Mouse (Mus musculus) neural tube, embryonic 13.5 days (tissue): Measurements from ENCODE around the gene Ankrd12. TPM values are rescaled to one million over a fixed set of nuclear protein-coding genes. Genes with fewer than 3 reads are reported as not detected.
"Not testable (repeated sequence)": the region's sequence is repeated elsewhere in the genome, so short reads cannot be mapped to it uniquely, and the experiment has no call there.

ENCODE experiments used
- ATAC-seq: fragments of 200-750 bp; cut with Nextera tagmentation; 2 replicates; pipeline ENCODE4 v1.8.0; 2017; ENCODE audit warnings: low read depth, mild to moderate bottlenecking, moderate TSS enrichment, moderate library complexity
- H3K27ac ChIP-seq: fragments of 300-500 bp; sonication (generic); replicated peaks from 2 replicates; pipeline ENCODE4 v1.5.1; 2015; ENCODE audit warnings: moderate library complexity, mild to moderate bottlenecking, inconsistent platforms
- H3K27me3 ChIP-seq: fragments of 300-500 bp; sonication (generic); 2 replicates; pipeline ENCODE4 v1.6.1; 2015; ENCODE audit warnings: mild to moderate bottlenecking, inconsistent platforms
- H3K36me3 ChIP-seq: fragments of 300-500 bp; sonication (generic); 2 replicates; pipeline ENCODE4 v1.6.1; 2015; ENCODE audit warnings: mild to moderate bottlenecking, inconsistent platforms
- H3K4me1 ChIP-seq: fragments of 300-500 bp; sonication (generic); replicated peaks from 2 replicates; pipeline ENCODE4 v1.6.1; 2015; ENCODE audit warnings: inconsistent platforms
- H3K4me2 ChIP-seq: fragments of 300-500 bp; sonication (generic); 2 replicates; pipeline ENCODE4 v1.6.1; 2015; ENCODE audit warnings: inconsistent platforms, mild to moderate bottlenecking, moderate library complexity
- H3K4me3 ChIP-seq: fragments of 300-500 bp; sonication (generic); 2 replicates; pipeline ENCODE4 v1.5.1; 2015; ENCODE audit warnings: mild to moderate bottlenecking, inconsistent platforms
- H3K9ac ChIP-seq: fragments of 300-500 bp; sonication (generic); 2 replicates; pipeline ENCODE4 v1.6.1; 2015; ENCODE audit warnings: moderate library complexity, mild to moderate bottlenecking, inconsistent platforms
- H3K9me3 ChIP-seq: fragments of 300-500 bp; sonication (generic); 2 replicates; pipeline ENCODE4 v1.6.1; 2016; ENCODE audit warnings: inconsistent platforms
- WGBS: fragments of 180-500 bp; shearing (Covaris S2); methylation state at CpG from one replicate; pipeline ENCODE4 v1.1.7; 2015; 5-methylcytosine and 5-hydroxymethylcytosine counted together
- polyA plus RNA-seq: library from polyadenylated mRNA; unstranded; fragments of >200 nt; fragmentation: Nextera tagmentation; extraction: Ambion mirVana; gene quantifications from 2 replicates; pipeline ENCODE4 v1.2.1, GENCODE M21; 2015

The Ankrd12 gene
- polyA plus RNA-seq, 1 experiment from 2014 or later: 129 TPM

GRCm38 (mm10) chr17:66041020-66041419 is 35.9 kb downstream of the Ankrd12 start:
- 91% methylated on average over 5 of the region's 5 CpGs for WGBS
- Histone ChIP-seq H3K27me3 (no peaks in the 10 kb centered on the region), H3K4me1 (no peaks in the 10 kb centered on the region), H3K9ac (no peak overlapping the region), H3K36me3 (peaks cover 36% of the 10 kb centered on the region), H3K4me3 (no peak overlapping the region), H3K9me3 (no peaks in the 10 kb centered on the region), H3K27ac (no peak overlapping the region), H3K4me2 (no peak overlapping the region)
- no peak for ATAC-seq

DNA sequence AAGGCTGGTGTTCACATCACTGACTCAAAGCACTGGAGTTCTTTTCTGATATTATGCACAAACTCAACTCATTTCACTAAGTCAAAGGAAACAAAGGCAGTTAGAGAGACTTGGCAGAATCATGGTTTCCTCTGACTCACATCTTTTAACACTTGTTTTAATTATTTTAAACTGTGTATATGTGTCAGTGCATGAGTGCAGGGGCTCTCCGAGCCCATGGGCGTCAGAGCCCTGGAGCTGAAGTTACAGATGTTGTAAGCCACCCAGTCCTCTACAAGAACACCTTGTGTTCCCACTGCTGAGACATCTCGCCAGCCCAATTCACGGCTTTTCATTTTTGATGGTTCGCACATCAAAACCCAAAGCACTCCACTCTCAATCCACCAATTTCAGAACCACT is 43.6 kb downstream of the Ankrd12 start:
- Histone ChIP-seq H3K4me3 (no peak overlapping the region), H3K9ac (no peak overlapping the region), H3K9me3 (no peaks in the 10 kb centered on the region), H3K4me2 (no peak overlapping the region), H3K27ac (no peak overlapping the region), H3K27me3 (no peaks in the 10 kb centered on the region), H3K36me3 (peaks cover 42% of the 10 kb centered on the region), H3K4me1 (no peaks in the 10 kb centered on the region)
- ATAC-seq: no peak
- WGBS: 94% methylated on average over 5 of the region's 5 CpGs

- H3K9ac ChIP-seq: no peak overlapping the region
- WGBS: 91% methylated on average over 5 of the region's 5 CpGs
- no peaks in the 10 kb centered on the region for H3K27me3 ChIP-seq
- no peak overlapping the region for H3K4me3 ChIP-seq
- H3K27ac ChIP-seq: no peak overlapping the region
- H3K36me3 ChIP-seq: peaks cover 44% of the 10 kb centered on the region
- H3K4me1 ChIP-seq: no peaks in the 10 kb centered on the region
- H3K9me3 ChIP-seq: no peaks in the 10 kb centered on the region
- no peak for ATAC-seq
- H3K4me2 ChIP-seq: no peak overlapping the region
Measured at GRCm38 (mm10) chr17:66031991-66032390, 44.9 kb downstream of the Ankrd12 start.

GRCm38 (mm10) chr17:66024211-66024610 is 52.7 kb downstream of the Ankrd12 start:
- H3K9ac ChIP-seq: no peak overlapping the region
- peaks cover 61% of the 10 kb centered on the region for H3K36me3 ChIP-seq
- ATAC-seq: no peak
- no peaks in the 10 kb centered on the region for H3K27me3 ChIP-seq
- H3K9me3 ChIP-seq: no peaks in the 10 kb centered on the region
- no peak overlapping the region for H3K27ac ChIP-seq
- H3K4me3 ChIP-seq: no peak overlapping the region
- H3K4me1 ChIP-seq: no peaks in the 10 kb centered on the region
- WGBS: 87% methylated on average over 7 of the region's 7 CpGs
- no peak overlapping the region for H3K4me2 ChIP-seq

GRCm38 (mm10) chr17:66011790-66012189 is 65.1 kb downstream of the Ankrd12 start:
- no peak overlapping the region for H3K27ac ChIP-seq
- H3K9ac ChIP-seq: no peak overlapping the region
- no peak overlapping the region for H3K4me2 ChIP-seq
- ATAC-seq: no peak
- H3K27me3 ChIP-seq: no peaks in the 10 kb centered on the region
- WGBS: 73% methylated on average over 2 of the region's 2 CpGs
- no peaks in the 10 kb centered on the region for H3K4me1 ChIP-seq
- H3K9me3 ChIP-seq: no peaks in the 10 kb centered on the region
- peaks cover 22% of the 10 kb centered on the region for H3K36me3 ChIP-seq
- H3K4me3 ChIP-seq: no peak overlapping the region

- Histone ChIP-seq H3K4me1 (no peaks in the 10 kb centered on the region), H3K9me3 (no peaks in the 10 kb centered on the region), H3K4me2 (no peak overlapping the region), H3K27ac (no peak overlapping the region), H3K9ac (no peak overlapping the region), H3K4me3 (no peak overlapping the region), H3K27me3 (no peaks in the 10 kb centered on the region), H3K36me3 (peaks cover 26% of the 10 kb centered on the region)
- no peak for ATAC-seq
- WGBS: 73% methylated on average over 5 of the region's 5 CpGs
Measured at GRCm38 (mm10) chr17:66007892-66008291, 69.0 kb downstream of the Ankrd12 start.

- Histone ChIP-seq H3K27ac (no peak overlapping the region), H3K4me3 (no peak overlapping the region), H3K9me3 (no peaks in the 10 kb centered on the region), H3K9ac (no peak overlapping the region), H3K4me2 (no peak overlapping the region), H3K27me3 (no peaks in the 10 kb centered on the region), H3K4me1 (no peaks in the 10 kb centered on the region), H3K36me3 (peaks cover 26% of the 10 kb centered on the region)
- 87% methylated on average over 2 of the region's 2 CpGs for WGBS
- ATAC-seq: no peak
Measured at GRCm38 (mm10) chr17:66007473-66007872, 69.4 kb downstream of the Ankrd12 start.

- no peaks in the 10 kb centered on the region for H3K27me3 ChIP-seq
- no peak overlapping the region for H3K27ac ChIP-seq
- H3K36me3 ChIP-seq: peaks cover 27% of the 10 kb centered on the region
- no peaks in the 10 kb centered on the region for H3K9me3 ChIP-seq
- no peak for ATAC-seq
- no peak overlapping the region for H3K4me3 ChIP-seq
- H3K9ac ChIP-seq: no peak overlapping the region
- H3K4me1 ChIP-seq: no peaks in the 10 kb centered on the region
- WGBS: 94% methylated on average over 3 of the region's 3 CpGs
- H3K4me2 ChIP-seq: no peak overlapping the region
Measured at GRCm38 (mm10) chr17:65988151-65988820, 88.6 kb downstream of the Ankrd12 start.

GRCm38 (mm10) chr17:65976720-65977119 is 100.2 kb downstream of the Ankrd12 start:
- H3K9me3 ChIP-seq, H3K4me1 ChIP-seq, H3K4me3 ChIP-seq, H3K9ac ChIP-seq, H3K27me3 ChIP-seq, H3K4me2 ChIP-seq, H3K27ac ChIP-seq, ATAC-seq: not testable (repeated sequence)
- H3K36me3 ChIP-seq: peaks cover 54% of the 10 kb centered on the region

DNA sequence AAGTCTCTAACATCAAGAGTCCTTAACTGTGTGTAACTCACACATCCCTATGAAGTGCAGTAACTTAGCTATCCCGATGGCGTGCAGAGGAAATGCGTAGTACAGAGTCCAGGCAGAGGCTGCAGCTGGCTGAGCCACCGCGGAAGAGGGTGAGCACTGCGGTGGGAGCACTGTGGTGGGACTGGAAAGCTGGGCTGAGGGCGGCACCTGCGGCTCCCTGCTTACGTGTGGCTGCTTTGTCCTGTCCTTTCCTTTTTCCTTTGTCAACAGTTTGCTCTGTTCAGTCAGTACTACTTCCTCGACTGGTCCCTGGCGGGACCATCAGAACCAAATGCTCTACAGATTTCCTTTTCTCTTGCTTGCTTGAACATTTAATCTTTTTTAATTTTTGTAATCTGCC is 109.1 kb downstream of the Ankrd12 start:
- Histone ChIP-seq H3K4me2 (no peak overlapping the region), H3K4me1 (no peaks in the 10 kb centered on the region), H3K27me3 (no peaks in the 10 kb centered on the region), H3K4me3 (no peak overlapping the region), H3K36me3 (peaks cover 7% of the 10 kb centered on the region), H3K27ac (no peak overlapping the region), H3K9ac (no peak overlapping the region), H3K9me3 (no peaks in the 10 kb centered on the region)
- WGBS: 75% methylated on average over 11 of the region's 11 CpGs
- ATAC-seq: no peak

GRCm38 (mm10) chr17:65962263-65962662 is 114.6 kb downstream of the Ankrd12 start:
- 96% methylated on average over 2 of the region's 2 CpGs for WGBS
- no peak overlapping the region for H3K4me3 ChIP-seq
- no peaks in the 10 kb centered on the region for H3K9me3 ChIP-seq
- no peaks in the 10 kb centered on the region for H3K4me1 ChIP-seq
- no peak overlapping the region for H3K4me2 ChIP-seq
- H3K36me3 ChIP-seq: 0 out of 2 replicates have a peak, but pooled peaks cover 2% of the 10 kb centered on the region
- H3K27ac ChIP-seq: no peak overlapping the region
- H3K27me3 ChIP-seq: no peaks in the 10 kb centered on the region
- H3K9ac ChIP-seq: no peak overlapping the region
- no peak for ATAC-seq

DNA sequence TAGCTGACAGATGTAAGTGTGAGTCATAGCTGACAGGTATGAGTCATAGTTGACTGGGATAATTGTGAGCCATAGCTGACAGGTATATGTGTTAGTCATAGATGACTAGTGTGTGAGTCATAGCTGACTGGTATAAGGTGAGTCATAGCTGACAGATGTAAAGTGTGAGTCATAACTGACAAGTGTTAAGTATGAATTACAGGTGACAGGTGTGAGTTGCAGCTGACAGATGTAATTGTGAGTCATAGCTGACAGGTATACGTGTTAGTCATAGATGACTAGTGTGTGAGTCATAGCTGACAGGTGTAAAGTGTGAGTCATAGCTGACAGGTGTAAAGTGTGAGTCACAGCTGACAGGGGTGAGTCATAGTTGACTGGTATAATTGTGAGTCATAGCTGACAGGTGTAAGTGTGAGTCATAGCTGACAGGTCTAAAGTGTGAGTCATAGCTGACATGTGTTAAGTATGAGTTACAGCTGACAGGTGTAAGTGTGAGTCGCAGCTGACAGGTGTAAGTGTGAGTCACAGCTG is 115.2 kb downstream of the Ankrd12 start:
- ATAC-seq: no peak
- WGBS: 91% methylated on average over 2 of the region's 2 CpGs

DNA sequence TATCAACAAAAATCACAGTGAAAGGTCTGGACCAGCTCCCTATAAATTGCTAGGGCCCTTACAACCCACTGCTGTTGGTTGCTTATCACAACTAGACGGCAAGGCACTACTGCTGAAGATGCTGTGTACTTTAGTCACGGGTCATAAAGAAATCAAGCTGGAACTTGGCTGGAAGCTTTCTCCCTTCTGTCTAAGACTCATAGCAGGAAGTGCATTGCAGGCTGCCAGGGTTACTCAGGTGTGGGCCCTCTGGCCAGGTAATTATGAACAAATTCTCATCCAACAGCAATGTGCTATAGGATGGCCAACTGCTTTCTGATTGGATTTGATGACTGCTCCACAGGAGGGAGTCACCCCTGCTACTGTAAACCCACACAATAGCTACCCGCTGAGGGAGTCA is 117.9 kb downstream of the Ankrd12 start:
- no peaks in the 10 kb centered on the region for H3K36me3 ChIP-seq
- no peak overlapping the region for H3K9ac ChIP-seq
- no peak overlapping the region for H3K27ac ChIP-seq
- no peak for ATAC-seq
- 50% methylated on average over 3 of the region's 3 CpGs for WGBS
- H3K27me3 ChIP-seq: no peaks in the 10 kb centered on the region
- no peak overlapping the region for H3K4me2 ChIP-seq
- no peaks in the 10 kb centered on the region for H3K9me3 ChIP-seq
- no peaks in the 10 kb centered on the region for H3K4me1 ChIP-seq
- H3K4me3 ChIP-seq: no peak overlapping the region

More for the DNA sequence above, 115.2 kb downstream of the Ankrd12 start:
- no peak overlapping the region for H3K9ac ChIP-seq
- H3K27me3 ChIP-seq: no peaks in the 10 kb centered on the region
- no peak overlapping the region for H3K27ac ChIP-seq
- H3K4me2 ChIP-seq: no peak overlapping the region
- H3K4me3 ChIP-seq: no peak overlapping the region
- H3K9me3 ChIP-seq: no peaks in the 10 kb centered on the region
- H3K4me1 ChIP-seq: no peaks in the 10 kb centered on the region
- H3K36me3 ChIP-seq: 0 out of 2 replicates have a peak, but pooled peaks cover 2% of the 10 kb centered on the region
